Mouse (Mus musculus): ENCODE measurements around the gene Acan.

DNA sequence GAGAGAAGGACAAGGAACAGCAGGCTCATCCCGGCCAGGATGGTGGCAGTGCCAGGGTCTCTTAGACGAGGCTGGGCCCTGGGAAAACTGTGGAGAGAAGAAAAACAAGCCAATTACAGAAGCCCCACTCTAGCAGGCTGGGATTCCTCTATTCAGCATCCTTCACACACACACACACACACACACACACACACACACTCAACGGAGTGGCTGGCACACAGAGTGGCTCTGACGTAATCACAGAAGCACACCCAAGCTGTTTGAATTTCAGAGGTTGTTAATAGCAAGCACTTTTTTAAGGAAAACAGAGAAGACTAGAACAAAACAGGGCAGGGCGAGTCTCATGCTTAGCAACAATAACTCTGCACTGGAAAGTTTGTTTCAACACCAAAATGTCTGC is 70.2 kb downstream of the Acan start:
- TF ChIP-seq CTCF (conservative IDR thresholded peaks at IDR 0.05; ENCODE audit: insufficient read depth, insufficient read length, low read depth, low read length) (no peak), POLR2A (IDR thresholded peaks at IDR 0.05; ENCODE audit: low read depth, low read length) (no peak)

All from kidney, adult 2 months (tissue).